Mouse (Mus musculus) kidney, postnatal 25 days (tissue): ENCODE measurements around the gene Arhgap18.

Source experiments
- DNase-seq, 2 experiments: peaks; one replicate each; pipeline ENCODE4 v3.0.0; 2021; ENCODE audit warnings: mixed read lengths in 2 of 2

Arhgap18 gene

GRCm38 (mm10) chr10:26780581-26780980 is 27.4 kb downstream of the Arhgap18 start:
- DNase-seq: no peak

- DNase-seq: no peak
These were observed 36.5 kb downstream of the Arhgap18 start for GRCm38 (mm10) chr10:26789680-26790079.

- DNase-seq: no peak
These were observed 38.6 kb downstream of the Arhgap18 start for GRCm38 (mm10) chr10:26791810-26792209.

- DNase-seq: no peak
These were observed 39.8 kb downstream of the Arhgap18 start for GRCm38 (mm10) chr10:26793013-26793412.

DNA sequence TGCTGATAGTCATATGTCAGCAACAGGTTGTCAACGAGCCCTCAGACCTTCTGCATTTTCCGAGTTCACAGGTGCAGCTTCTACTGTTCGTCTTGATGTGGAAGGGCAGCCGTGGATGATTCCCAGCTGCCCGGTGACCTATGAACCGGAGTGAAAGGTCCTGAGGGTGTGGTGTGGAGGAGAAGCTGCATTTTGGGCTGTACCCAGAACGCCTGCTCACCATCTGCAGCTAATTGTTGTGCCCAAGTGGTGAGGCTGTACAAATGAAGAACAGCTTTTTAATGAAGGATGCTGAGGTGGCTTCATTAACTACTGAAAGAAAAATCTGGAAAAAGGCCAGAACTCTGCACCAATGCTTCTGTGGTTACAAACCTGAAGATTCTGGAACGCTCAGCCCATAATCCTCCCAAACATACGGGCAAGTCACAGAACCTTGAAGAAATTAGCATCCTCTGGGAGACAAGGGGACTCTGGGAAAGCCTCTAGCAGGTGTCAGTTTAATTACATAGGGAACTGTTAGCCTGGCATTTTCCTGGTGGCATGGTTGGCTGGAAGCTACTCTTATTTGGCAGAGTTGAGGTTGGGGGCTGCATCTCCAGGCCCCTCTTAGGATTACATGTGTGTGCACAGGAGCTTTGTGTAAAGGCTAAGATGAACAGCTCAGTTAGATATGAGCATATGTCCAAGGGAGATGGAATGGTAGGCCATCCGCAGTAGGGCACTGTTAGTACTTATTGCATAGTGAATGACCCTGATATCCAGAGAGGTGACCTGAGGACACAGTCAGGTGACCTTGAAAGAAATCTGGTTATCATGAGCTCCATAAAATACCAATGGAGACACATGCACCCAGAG is 43.4 kb downstream of the Arhgap18 start:
- DNase-seq: peak in 1 of 2 experiments; percentile 48

GRCm38 (mm10) chr10:26797287-26797672 is 44.1 kb downstream of the Arhgap18 start:
- no peak for DNase-seq

- no peak for DNase-seq
These were observed 45.7 kb downstream of the Arhgap18 start for GRCm38 (mm10) chr10:26798752-26799411.

GRCm38 (mm10) chr10:26799562-26800051 is 46.4 kb downstream of the Arhgap18 start:
- peak; percentile 58 to 78 for DNase-seq

- no peak for DNase-seq
These were observed 51.2 kb downstream of the Arhgap18 start for GRCm38 (mm10) chr10:26804351-26804983.

GRCm38 (mm10) chr10:26805007-26805406 is 51.8 kb downstream of the Arhgap18 start:
- no peak for DNase-seq

DNA sequence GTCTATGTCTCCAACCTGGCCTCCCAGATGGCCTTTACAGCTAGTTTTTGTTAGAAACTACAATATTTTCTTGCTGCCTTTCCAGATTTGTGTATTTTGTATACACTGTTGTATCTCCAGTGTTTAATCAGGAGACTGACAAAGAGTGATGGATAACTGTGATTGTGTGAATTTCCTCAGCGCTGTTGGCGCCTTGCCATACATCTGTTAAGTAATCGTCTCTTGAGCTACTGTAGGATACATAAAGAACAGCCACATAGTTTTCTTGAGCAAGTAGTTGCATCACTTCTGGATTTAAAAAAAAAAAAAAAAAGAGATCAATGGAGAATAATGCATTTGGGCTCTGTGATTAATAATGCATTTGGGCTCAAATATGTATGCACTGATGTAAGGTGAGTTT is 52.9 kb downstream of the Arhgap18 start:
- DNase-seq: no peak

DNA sequence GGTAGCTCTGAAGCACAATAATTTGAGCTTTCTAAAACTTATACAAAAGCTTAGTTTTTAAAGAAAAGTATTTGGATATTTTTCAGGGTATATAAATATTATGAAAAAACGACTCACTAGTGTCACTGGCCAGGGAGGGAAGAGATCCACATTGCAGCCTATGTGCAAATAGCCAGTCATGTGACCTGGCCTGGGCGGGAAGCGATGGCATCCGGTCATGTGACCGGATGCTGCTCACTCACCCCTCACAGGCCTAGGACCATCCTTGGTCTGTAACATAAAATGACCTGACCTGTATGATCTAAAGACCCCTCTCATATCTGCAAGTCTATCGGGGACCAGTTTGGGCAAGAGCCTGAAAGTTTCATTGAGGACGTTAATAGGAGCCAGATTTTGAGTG is 56.8 kb downstream of the Arhgap18 start:
- no peak for DNase-seq

DNA sequence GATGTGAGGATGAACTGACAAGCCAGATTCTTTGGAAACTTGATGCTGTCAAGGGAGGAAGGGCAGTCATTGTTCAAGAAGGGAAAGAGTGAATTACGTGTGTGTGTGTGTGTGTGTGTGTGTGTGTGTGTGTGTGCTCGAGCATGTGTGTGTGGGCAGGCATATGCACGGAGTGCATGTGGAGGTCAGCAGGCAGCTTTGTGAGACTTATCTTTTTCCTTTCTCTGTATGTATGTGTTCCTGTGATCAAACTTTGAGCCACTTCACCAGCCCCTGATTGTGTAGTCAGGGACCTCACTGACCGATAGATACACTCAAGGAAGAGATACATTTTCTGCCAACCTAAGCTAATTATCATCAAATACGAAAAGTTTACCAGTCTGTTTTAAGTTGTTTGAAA is 57.6 kb downstream of the Arhgap18 start:
- DNase-seq: no peak

GRCm38 (mm10) chr10:26811342-26811741 is 58.1 kb downstream of the Arhgap18 start:
- DNase-seq: no peak

DNA sequence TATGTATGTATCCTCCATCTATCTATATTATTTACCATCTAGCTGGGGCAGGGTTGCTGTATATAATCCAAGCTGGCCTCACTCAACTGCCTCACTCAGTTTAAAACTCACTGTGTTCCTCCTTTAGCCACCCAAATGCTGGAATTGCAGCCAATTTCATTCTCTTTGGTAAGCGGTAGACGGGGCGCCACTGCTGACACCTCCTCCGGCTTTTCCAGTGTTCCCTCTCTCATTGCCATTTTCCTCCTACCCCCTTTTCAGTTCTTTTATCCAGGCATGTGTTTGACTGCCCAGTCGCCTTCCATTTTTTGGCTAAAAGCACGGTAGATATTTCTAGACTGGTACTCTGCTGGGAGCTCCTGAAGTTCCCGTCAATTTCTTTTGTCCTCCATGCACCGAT is 62.4 kb downstream of the Arhgap18 start:
- DNase-seq: no peak

DNA sequence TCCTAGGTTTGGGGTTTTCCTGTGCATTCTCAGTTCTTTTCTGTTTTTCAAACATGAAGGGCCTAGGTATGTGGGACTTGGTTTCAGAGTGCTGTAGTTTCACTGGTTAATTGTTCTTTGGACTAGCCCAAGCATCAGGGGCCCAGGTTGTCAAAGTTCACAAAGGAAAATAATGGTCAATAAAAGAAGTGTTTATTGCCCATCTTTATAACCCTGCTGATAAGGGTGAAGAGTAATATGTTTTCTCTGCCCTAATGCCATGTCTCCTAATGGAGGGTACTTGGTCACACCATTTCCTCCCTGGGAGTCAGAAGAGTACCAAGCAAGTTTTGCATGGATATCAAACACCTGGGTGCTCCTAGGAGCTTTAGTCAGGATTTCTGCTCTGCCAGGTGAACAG is 67.1 kb downstream of the Arhgap18 start:
- DNase-seq: no peak

DNA sequence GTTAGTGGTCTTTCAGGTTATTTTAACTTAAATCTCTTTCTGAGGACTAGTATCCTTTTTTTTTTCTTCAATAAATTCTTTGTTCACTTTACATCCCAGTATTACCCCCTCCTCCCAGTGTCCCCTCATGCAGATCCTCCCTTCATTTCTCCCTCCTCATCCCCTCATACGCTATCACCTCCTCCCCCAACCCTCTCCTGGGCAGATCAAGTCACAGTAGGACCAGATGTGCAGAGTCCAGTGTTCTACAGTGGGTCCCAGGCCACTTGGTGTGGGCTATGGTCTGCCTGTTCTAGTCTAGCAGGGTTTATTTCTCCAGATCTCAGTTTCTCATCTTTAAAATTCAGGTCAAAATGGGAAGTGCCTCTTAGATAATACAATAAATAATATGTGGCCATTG is 67.7 kb downstream of the Arhgap18 start:
- no peak for DNase-seq

GRCm38 (mm10) chr10:26823997-26824396 is 70.8 kb downstream of the Arhgap18 start:
- DNase-seq: no peak

- DNase-seq: no peak
These were observed 72.1 kb downstream of the Arhgap18 start for GRCm38 (mm10) chr10:26825246-26825889.

GRCm38 (mm10) chr10:26827315-26827714 is 74.1 kb downstream of the Arhgap18 start:
- no peak for DNase-seq

GRCm38 (mm10) chr10:26828412-26829137 is 75.4 kb downstream of the Arhgap18 start:
- peak; percentile 51 to 57 for DNase-seq

GRCm38 (mm10) chr10:26832068-26832467 is 78.8 kb downstream of the Arhgap18 start:
- no peak for DNase-seq
